Mouse (Mus musculus): ENCODE data around the gene Fto. TPM values are rescaled to one million over a fixed set of nuclear protein-coding genes. Genes with fewer than 3 reads are reported as not detected.
A peak's percentile ranks its signal among the peaks of the same experiment; 100 is the strongest.

Fto gene
- polyA plus RNA-seq, 1 experiment from 2014 or later, result 109 TPM

- H3K36me3 ChIP-seq, result no peaks in the 10 kb centered on the region
- H3K9ac ChIP-seq, result no peak overlapping the region
- H3K9me3 ChIP-seq, result no peaks in the 10 kb centered on the region
- 0 out of 2 replicates have a peak, but pooled peaks cover 4% of the 10 kb centered on the region for H3K4me1 ChIP-seq
- H3K4me3 ChIP-seq, result no peak overlapping the region
- H3K4me2 ChIP-seq (replicated peaks), result no peak overlapping the region
- ATAC-seq (ENCODE audit: low FRiP score, low read depth), result no peak
- no peaks in the 10 kb centered on the region for H3K27me3 ChIP-seq (replicated peaks)
- WGBS, result 84% methylated on average over 6 of the region's 6 CpGs
- H3K27ac ChIP-seq, result no peak overlapping the region
Measured at GRCm38 (mm10) chr8:91558408-91558807, 245.1 kb downstream of the Fto start.

- Histone ChIP-seq H3K36me3 (no peaks in the 10 kb centered on the region), H3K27ac (no peak overlapping the region), H3K9me3 (no peaks in the 10 kb centered on the region), H3K4me3 (no peak overlapping the region), H3K4me1 (0 out of 2 replicates have a peak, but pooled peaks cover 4% of the 10 kb centered on the region), H3K27me3 (replicated peaks) (no peaks in the 10 kb centered on the region), H3K9ac (no peak overlapping the region), H3K4me2 (replicated peaks) (no peak overlapping the region)
- ATAC-seq (ENCODE audit: low FRiP score, low read depth), result no peak
- 89% methylated on average over 6 of the region's 6 CpGs for WGBS
Measured at GRCm38 (mm10) chr8:91560017-91560591, 246.8 kb downstream of the Fto start.

- WGBS, result 90% methylated on average over 4 of the region's 4 CpGs
- no peak overlapping the region for H3K9ac ChIP-seq
- no peaks in the 10 kb centered on the region for H3K9me3 ChIP-seq
- H3K4me2 ChIP-seq (replicated peaks), result no peak overlapping the region
- H3K4me1 ChIP-seq, result peaks cover 9% of the 10 kb centered on the region
- H3K27me3 ChIP-seq (replicated peaks), result no peaks in the 10 kb centered on the region
- no peak for ATAC-seq (ENCODE audit: low FRiP score, low read depth)
- H3K36me3 ChIP-seq, result no peaks in the 10 kb centered on the region
- no peak overlapping the region for H3K27ac ChIP-seq
- H3K4me3 ChIP-seq, result no peak overlapping the region
Measured at GRCm38 (mm10) chr8:91561241-91561640, 247.9 kb downstream of the Fto start.

- Histone ChIP-seq H3K4me1 (peaks cover 18% of the 10 kb centered on the region), H3K9me3 (no peaks in the 10 kb centered on the region), H3K4me2 (replicated peaks) (no peak overlapping the region), H3K36me3 (no peaks in the 10 kb centered on the region), H3K9ac (no peak overlapping the region), H3K4me3 (no peak overlapping the region), H3K27ac (no peak overlapping the region), H3K27me3 (replicated peaks) (no peaks in the 10 kb centered on the region)
- WGBS, result 65% methylated on average over 7 of the region's 7 CpGs
- ATAC-seq (ENCODE audit: low FRiP score, low read depth), result no peak
Measured at GRCm38 (mm10) chr8:91562600-91562999, 249.3 kb downstream of the Fto start.

GRCm38 (mm10) chr8:91563326-91563725 lies 250.0 kb downstream of the Fto start:
- Histone ChIP-seq H3K9me3 (no peaks in the 10 kb centered on the region), H3K9ac (no peak overlapping the region), H3K4me2 (replicated peaks) (no peak overlapping the region), H3K27ac (no peak overlapping the region), H3K27me3 (replicated peaks) (no peaks in the 10 kb centered on the region), H3K36me3 (no peaks in the 10 kb centered on the region), H3K4me3 (no peak overlapping the region), H3K4me1 (peaks cover 18% of the 10 kb centered on the region)
- no peak for ATAC-seq (ENCODE audit: low FRiP score, low read depth)
- WGBS, result 88% methylated on average over 3 of the region's 3 CpGs

GRCm38 (mm10) chr8:91565869-91566502 lies 252.7 kb downstream of the Fto start:
- Histone ChIP-seq H3K9ac (no peak overlapping the region), H3K27me3 (replicated peaks) (no peaks in the 10 kb centered on the region), H3K9me3 (no peaks in the 10 kb centered on the region), H3K4me2 (replicated peaks) (no peak overlapping the region), H3K4me3 (no peak overlapping the region), H3K4me1 (peaks cover 18% of the 10 kb centered on the region), H3K36me3 (no peaks in the 10 kb centered on the region), H3K27ac (no peak overlapping the region)
- 51% methylated on average over 12 of the region's 12 CpGs for WGBS
- 0 out of 2 replicates have a peak, but pooled peaks have one; percentile 21 for ATAC-seq (ENCODE audit: low FRiP score, low read depth)

GRCm38 (mm10) chr8:91566503-91566869 lies 253.2 kb downstream of the Fto start:
- H3K27ac ChIP-seq, result no peak overlapping the region
- no peak overlapping the region for H3K4me2 ChIP-seq (replicated peaks)
- H3K9ac ChIP-seq, result no peak overlapping the region

GRCm38 (mm10) chr8:91569874-91570273 lies 256.5 kb downstream of the Fto start:
- H3K4me1 ChIP-seq, result peaks cover 24% of the 10 kb centered on the region
- no peak overlapping the region for H3K9ac ChIP-seq
- no peaks in the 10 kb centered on the region for H3K9me3 ChIP-seq
- WGBS, result 60% methylated on average over 11 of the region's 11 CpGs
- no peak overlapping the region for H3K4me3 ChIP-seq
- no peak for ATAC-seq (ENCODE audit: low FRiP score, low read depth)
- no peaks in the 10 kb centered on the region for H3K27me3 ChIP-seq (replicated peaks)
- no peak overlapping the region for H3K4me2 ChIP-seq (replicated peaks)
- H3K36me3 ChIP-seq, result no peaks in the 10 kb centered on the region
- H3K27ac ChIP-seq, result no peak overlapping the region

More at GRCm38 (mm10) chr8:91566503-91566869, 253.2 kb downstream of the Fto start:
- WGBS, result 35% methylated on average over 2 of the region's 2 CpGs
- peaks cover 18% of the 10 kb centered on the region for H3K4me1 ChIP-seq
- H3K4me3 ChIP-seq, result no peak overlapping the region
- no peak for ATAC-seq (ENCODE audit: low FRiP score, low read depth)
- no peaks in the 10 kb centered on the region for H3K27me3 ChIP-seq (replicated peaks)
- H3K36me3 ChIP-seq, result no peaks in the 10 kb centered on the region
- H3K9me3 ChIP-seq, result no peaks in the 10 kb centered on the region

GRCm38 (mm10) chr8:91570809-91571208 lies 257.5 kb downstream of the Fto start:
- ATAC-seq (ENCODE audit: low FRiP score, low read depth), result no peak
- H3K27me3 ChIP-seq (replicated peaks), result no peaks in the 10 kb centered on the region
- H3K4me2 ChIP-seq (replicated peaks), result no peak overlapping the region
- no peak overlapping the region for H3K4me3 ChIP-seq
- H3K36me3 ChIP-seq, result no peaks in the 10 kb centered on the region
- H3K9ac ChIP-seq, result no peak overlapping the region
- 75% methylated on average over 7 of the region's 7 CpGs for WGBS
- H3K4me1 ChIP-seq, result peaks cover 29% of the 10 kb centered on the region
- H3K9me3 ChIP-seq, result no peaks in the 10 kb centered on the region
- no peak overlapping the region for H3K27ac ChIP-seq

- Histone ChIP-seq H3K4me3 (no peak overlapping the region), H3K4me1 (peaks cover 30% of the 10 kb centered on the region), H3K27me3 (replicated peaks) (no peaks in the 10 kb centered on the region)
Measured at GRCm38 (mm10) chr8:91571978-91572377, 258.7 kb downstream of the Fto start.

GRCm38 (mm10) chr8:91572630-91573029 lies 259.3 kb downstream of the Fto start:
- Histone ChIP-seq H3K27me3 (replicated peaks) (no peaks in the 10 kb centered on the region), H3K27ac (no peak overlapping the region), H3K4me2 (replicated peaks) (no peak overlapping the region), H3K4me1 (peaks cover 29% of the 10 kb centered on the region), H3K4me3 (no peak overlapping the region), H3K9ac (no peak overlapping the region), H3K36me3 (no peaks in the 10 kb centered on the region), H3K9me3 (no peaks in the 10 kb centered on the region)
- ATAC-seq (ENCODE audit: low FRiP score, low read depth), result no peak
- 34% methylated on average over 4 of the region's 4 CpGs for WGBS

More at GRCm38 (mm10) chr8:91571978-91572377, 258.7 kb downstream of the Fto start:
- no peak overlapping the region for H3K9ac ChIP-seq
- 46% methylated on average over 4 of the region's 4 CpGs for WGBS
- no peaks in the 10 kb centered on the region for H3K36me3 ChIP-seq
- ATAC-seq (ENCODE audit: low FRiP score, low read depth), result no peak
- no peak overlapping the region for H3K4me2 ChIP-seq (replicated peaks)
- no peaks in the 10 kb centered on the region for H3K9me3 ChIP-seq
- no peak overlapping the region for H3K27ac ChIP-seq

GRCm38 (mm10) chr8:91575576-91575975 lies 262.3 kb downstream of the Fto start:
- no peak for ATAC-seq (ENCODE audit: low FRiP score, low read depth)
- Histone ChIP-seq H3K36me3 (no peaks in the 10 kb centered on the region), H3K4me2 (replicated peaks) (no peak overlapping the region), H3K27me3 (replicated peaks) (no peaks in the 10 kb centered on the region), H3K4me3 (no peak overlapping the region), H3K27ac (no peak overlapping the region), H3K4me1 (peaks cover 29% of the 10 kb centered on the region), H3K9me3 (no peaks in the 10 kb centered on the region), H3K9ac (no peak overlapping the region)
- WGBS, result 3% methylated on average over 3 of the region's 3 CpGs

All from neural tube, embryonic 12.5 days (tissue).